Mouse (Mus musculus) lung, postnatal 0 days (tissue): ENCODE measurements around the gene Rsph1.

ENCODE experiments used
- CTCF ChIP-seq: IDR thresholded peaks from 2 replicates; pipeline ENCODE4 v1.5.1; 2016; ENCODE audit warnings: antibody characterized with exemption, mild to moderate bottlenecking
- EP300 ChIP-seq: IDR thresholded peaks from 2 replicates; pipeline ENCODE4 v1.6.1; 2016; ENCODE audit warnings: antibody characterized with exemption, mild to moderate bottlenecking, control low read depth

DNA sequence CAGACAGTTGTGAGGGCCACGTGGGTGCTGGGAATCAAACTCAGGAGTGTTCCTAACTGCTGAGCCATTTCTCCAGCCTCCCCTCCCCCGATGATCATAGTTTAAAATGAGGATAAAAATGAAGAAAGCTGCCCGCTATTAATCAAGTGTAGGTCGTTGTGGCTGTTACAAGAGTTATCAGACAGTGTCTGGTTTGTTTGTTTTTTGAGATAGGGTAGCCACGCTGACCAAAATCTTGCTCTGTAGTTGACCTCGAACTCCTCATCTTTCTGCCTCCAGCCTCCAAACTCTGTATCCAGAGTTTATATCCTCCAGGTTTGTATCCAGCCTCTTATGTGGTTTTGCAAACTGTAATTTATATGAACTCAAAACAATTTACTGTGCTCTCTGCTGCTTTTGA lies 3.1 kb upstream of the Rsph1 start:
- TF ChIP-seq EP300 = no peak
- no peak for TF ChIP-seq CTCF
